Mouse (Mus musculus): ENCODE data around the gene Gm5127. TPM values are rescaled to one million over a fixed set of nuclear protein-coding genes. Genes with fewer than 3 reads are reported as not detected.

Gm5127 gene
- not detected for polyA plus RNA-seq (2012; fragmentation: generic; extraction: Trizol)

DNA sequence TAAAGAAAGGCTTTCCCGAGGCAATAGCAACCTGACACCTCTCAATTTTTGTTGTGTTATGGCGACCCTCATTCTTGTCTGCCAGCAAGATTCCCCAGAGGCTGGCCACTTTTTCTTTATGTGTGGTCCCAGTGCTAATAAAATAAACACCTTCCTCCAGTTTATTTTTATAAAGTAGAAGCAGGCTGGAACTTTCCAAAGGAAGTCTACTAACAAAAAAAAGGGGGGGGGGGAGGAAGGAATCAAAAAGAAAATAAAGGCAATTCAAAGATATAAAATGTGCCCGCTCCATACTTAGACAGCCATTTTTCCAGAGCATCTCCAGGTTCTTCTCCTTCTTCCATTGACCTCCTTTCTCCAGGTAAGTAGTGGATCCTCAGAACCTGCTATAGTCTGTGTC lies at the start of gene Gm5127:
Gene Gm5127, plus strand, starts transcription at position 301 of the 400 bp plus-strand sequence.
- H3K4me3 ChIP-seq: no peak within 1 kb of the TSS
- H3K36me3 ChIP-seq (ENCODE audit: control insufficient read depth, insufficient read depth): no peaks in the 10 kb centered on the region
- no peaks in the 10 kb centered on the region for H3K79me2 ChIP-seq (ENCODE audit: control insufficient read depth, insufficient read depth)
- no peaks in the 10 kb centered on the region for H3K27me3 ChIP-seq (ENCODE audit: control insufficient read depth, insufficient read depth, insufficient read length)
- no peak within 1 kb of the TSS for H3ac ChIP-seq (ENCODE audit: control insufficient read depth, insufficient read length)
- TF ChIP-seq E2F4 (IDR thresholded peaks at IDR 0.05; ENCODE audit: insufficient read depth): no peak
- TF ChIP-seq REST (IDR thresholded peaks at IDR 0.05; ENCODE audit: insufficient read depth, insufficient read length): no peak
- TF ChIP-seq MYOG (IDR thresholded peaks at IDR 0.05; ENCODE audit: control insufficient read depth in 1 of 3, insufficient read depth in 1 of 3, insufficient read length in 2 of 3, low read depth in 2 of 3): no peak
- TF ChIP-seq SRF (IDR thresholded peaks at IDR 0.05; ENCODE audit: control insufficient read depth, insufficient read length, low read depth): no peak
- no peak for TF ChIP-seq USF1 (IDR thresholded peaks at IDR 0.05; ENCODE audit: low read depth)
- TF ChIP-seq MAX (IDR thresholded peaks at IDR 0.05; ENCODE audit: low read depth): no peak
- no peak for TF ChIP-seq TCF3 (IDR thresholded peaks at IDR 0.05; ENCODE audit: insufficient read length, low read depth)
- TF ChIP-seq POLR2A (IDR thresholded peaks at IDR 0.05; ENCODE audit: insufficient read length, low read depth): no peak
- no peak for TF ChIP-seq POLR2AphosphoS2 (IDR thresholded peaks at IDR 0.05; ENCODE audit: insufficient read length, low read depth)
- TF ChIP-seq MYOD1 (IDR thresholded peaks at IDR 0.05; ENCODE audit: control insufficient read depth in 1 of 3, insufficient read length in 2 of 3, low read depth in 2 of 3): no peak
- no peak for TF ChIP-seq CEBPB (IDR thresholded peaks at IDR 0.05; ENCODE audit: insufficient read depth, poor library complexity, severe bottlenecking)
- no peak for TF ChIP-seq TCF12 (IDR thresholded peaks at IDR 0.05; ENCODE audit: insufficient read depth, poor library complexity, severe bottlenecking)
- no peak within 1 kb of the TSS for H3K4me2 ChIP-seq (ENCODE audit: low read depth)

DNA sequence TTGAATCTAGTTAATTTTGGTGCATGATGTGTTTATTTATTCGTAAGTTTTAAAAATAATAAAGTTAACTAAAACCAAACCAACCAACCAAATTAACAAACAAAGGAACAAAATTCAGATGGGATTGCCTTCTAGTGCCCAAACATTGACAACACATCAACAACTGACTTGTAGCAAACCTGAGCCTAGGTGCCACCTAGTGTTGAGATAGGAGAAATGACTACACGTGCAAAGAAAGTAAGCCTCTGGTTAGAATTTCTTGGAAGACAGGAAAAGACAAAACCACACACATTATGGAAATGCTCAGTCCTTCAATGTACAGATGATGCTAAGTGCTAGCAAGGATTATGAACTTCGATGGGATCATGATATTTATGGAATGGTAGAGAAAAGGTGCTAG lies 46.6 kb upstream of the Gm5127 start:
- no peaks in the 10 kb centered on the region for H3K36me3 ChIP-seq (ENCODE audit: control insufficient read depth, insufficient read depth)
- no peak overlapping the region for H3K4me3 ChIP-seq
- TF ChIP-seq USF1 (IDR thresholded peaks at IDR 0.05; ENCODE audit: low read depth): no peak
- no peak for TF ChIP-seq REST (IDR thresholded peaks at IDR 0.05; ENCODE audit: insufficient read depth, insufficient read length)
- no peak for TF ChIP-seq TCF3 (IDR thresholded peaks at IDR 0.05; ENCODE audit: insufficient read length, low read depth)
- TF ChIP-seq MAX (IDR thresholded peaks at IDR 0.05; ENCODE audit: low read depth): no peak
- TF ChIP-seq E2F4 (IDR thresholded peaks at IDR 0.05; ENCODE audit: insufficient read depth): no peak
- H3K4me2 ChIP-seq (ENCODE audit: low read depth): no peak overlapping the region
- no peaks in the 10 kb centered on the region for H3K79me2 ChIP-seq (ENCODE audit: control insufficient read depth, insufficient read depth)
- H3K27me3 ChIP-seq (ENCODE audit: control insufficient read depth, insufficient read depth, insufficient read length): no peaks in the 10 kb centered on the region
- H3ac ChIP-seq (ENCODE audit: control insufficient read depth, insufficient read length): no peak overlapping the region

DNA sequence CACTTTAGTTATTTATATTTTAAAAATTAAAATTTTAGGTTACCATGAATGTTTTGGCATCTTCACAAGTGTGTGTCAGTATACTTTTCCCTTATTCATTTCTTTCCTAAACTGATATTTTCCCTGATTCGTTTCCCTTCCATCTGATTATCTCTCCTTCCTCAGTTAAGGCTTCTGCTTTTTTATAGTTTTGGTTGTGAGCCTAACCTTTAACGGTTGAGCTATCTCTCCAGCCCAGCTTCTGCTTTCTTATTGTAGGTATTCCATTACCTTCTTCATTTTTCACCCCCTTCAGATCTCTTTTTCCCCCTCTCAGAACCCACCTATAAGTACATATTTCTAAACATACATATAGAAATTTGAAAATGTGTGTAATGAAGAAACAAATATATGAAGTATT lies 27.5 kb upstream of the Gm5127 start:
- H3K79me2 ChIP-seq (ENCODE audit: control insufficient read depth, insufficient read depth): no peaks in the 10 kb centered on the region
- no peak overlapping the region for H3K4me3 ChIP-seq
- H3ac ChIP-seq (ENCODE audit: control insufficient read depth, insufficient read length): no peak overlapping the region
- H3K36me3 ChIP-seq (ENCODE audit: control insufficient read depth, insufficient read depth): no peaks in the 10 kb centered on the region
- no peaks in the 10 kb centered on the region for H3K27me3 ChIP-seq (ENCODE audit: control insufficient read depth, insufficient read depth, insufficient read length)
- H3K4me2 ChIP-seq (ENCODE audit: low read depth): no peak overlapping the region
- TF ChIP-seq CEBPB (IDR thresholded peaks at IDR 0.05; ENCODE audit: insufficient read depth, poor library complexity, severe bottlenecking): no peak
- TF ChIP-seq USF1 (IDR thresholded peaks at IDR 0.05; ENCODE audit: low read depth): no peak
- no peak for TF ChIP-seq E2F4 (IDR thresholded peaks at IDR 0.05; ENCODE audit: insufficient read depth)
- no peak for TF ChIP-seq TCF3 (IDR thresholded peaks at IDR 0.05; ENCODE audit: insufficient read length, low read depth)
- TF ChIP-seq TCF12 (IDR thresholded peaks at IDR 0.05; ENCODE audit: insufficient read depth, poor library complexity, severe bottlenecking): no peak
- no peak for TF ChIP-seq MAX (IDR thresholded peaks at IDR 0.05; ENCODE audit: low read depth)
- TF ChIP-seq MYOG (IDR thresholded peaks at IDR 0.05; ENCODE audit: control insufficient read depth in 1 of 3, insufficient read depth in 1 of 3, insufficient read length in 2 of 3, low read depth in 2 of 3): no peak
- no peak for TF ChIP-seq REST (IDR thresholded peaks at IDR 0.05; ENCODE audit: insufficient read depth, insufficient read length)
- no peak for TF ChIP-seq POLR2A (IDR thresholded peaks at IDR 0.05; ENCODE audit: insufficient read length, low read depth)
- TF ChIP-seq POLR2AphosphoS2 (IDR thresholded peaks at IDR 0.05; ENCODE audit: insufficient read length, low read depth): no peak
- TF ChIP-seq SRF (IDR thresholded peaks at IDR 0.05; ENCODE audit: control insufficient read depth, insufficient read length, low read depth): no peak
- no peak for TF ChIP-seq MYOD1 (IDR thresholded peaks at IDR 0.05; ENCODE audit: control insufficient read depth in 1 of 3, insufficient read length in 2 of 3, low read depth in 2 of 3)

DNA sequence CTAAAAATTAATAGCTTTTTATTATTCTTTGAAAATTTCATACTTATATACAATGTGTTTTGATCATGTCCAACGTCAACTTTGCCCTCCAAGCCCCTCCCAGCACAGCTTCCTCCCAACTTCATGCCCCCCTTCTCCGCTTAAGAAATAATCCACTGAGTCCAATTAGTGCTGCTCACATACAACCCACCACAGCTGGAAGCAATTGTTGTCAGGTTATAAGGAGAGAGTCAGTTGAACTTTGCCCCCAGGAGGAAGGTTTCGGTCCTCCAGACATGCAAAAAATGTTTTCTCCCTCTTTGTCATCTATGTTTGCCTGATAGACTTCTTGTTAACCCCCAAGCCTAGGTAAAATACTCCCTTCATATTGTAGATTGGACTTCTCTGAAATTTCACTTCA lies 4.0 kb upstream of the Gm5127 start:
- no peak overlapping the region for H3K4me2 ChIP-seq (ENCODE audit: low read depth)
- H3K4me3 ChIP-seq: no peak overlapping the region
- H3K79me2 ChIP-seq (ENCODE audit: control insufficient read depth, insufficient read depth): no peaks in the 10 kb centered on the region
- no peak overlapping the region for H3ac ChIP-seq (ENCODE audit: control insufficient read depth, insufficient read length)
- H3K27me3 ChIP-seq (ENCODE audit: control insufficient read depth, insufficient read depth, insufficient read length): no peaks in the 10 kb centered on the region
- TF ChIP-seq MAX (IDR thresholded peaks at IDR 0.05; ENCODE audit: low read depth) (no peak), REST (IDR thresholded peaks at IDR 0.05; ENCODE audit: insufficient read depth, insufficient read length) (no peak), POLR2AphosphoS2 (IDR thresholded peaks at IDR 0.05; ENCODE audit: insufficient read length, low read depth) (no peak)
- no peaks in the 10 kb centered on the region for H3K36me3 ChIP-seq (ENCODE audit: control insufficient read depth, insufficient read depth)

DNA sequence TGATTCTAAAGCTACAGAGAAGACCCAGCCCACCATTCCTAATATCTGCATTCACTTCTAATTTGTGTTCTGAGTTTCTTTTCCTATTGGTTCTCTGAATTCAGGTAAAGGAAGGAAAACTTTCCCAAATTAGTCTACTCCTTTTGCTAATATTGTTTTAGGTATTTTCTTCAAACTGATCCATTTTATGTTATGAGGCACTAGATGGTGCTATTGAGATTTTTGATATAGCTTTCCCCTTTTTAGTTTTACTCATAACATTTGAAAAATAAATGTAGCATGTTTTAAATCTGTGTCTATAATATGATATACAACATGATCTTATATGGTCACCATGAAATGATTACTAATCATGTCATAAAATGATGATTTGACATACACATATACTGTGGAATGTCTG lies 2.6 kb upstream of the Gm5127 start:
- no peak overlapping the region for H3K4me3 ChIP-seq
- H3K4me2 ChIP-seq (ENCODE audit: low read depth): no peak overlapping the region
- no peaks in the 10 kb centered on the region for H3K27me3 ChIP-seq (ENCODE audit: control insufficient read depth, insufficient read depth, insufficient read length)
- no peaks in the 10 kb centered on the region for H3K79me2 ChIP-seq (ENCODE audit: control insufficient read depth, insufficient read depth)
- H3K36me3 ChIP-seq (ENCODE audit: control insufficient read depth, insufficient read depth): no peaks in the 10 kb centered on the region
- TF ChIP-seq USF1 (IDR thresholded peaks at IDR 0.05; ENCODE audit: low read depth): no peak
- TF ChIP-seq POLR2A (IDR thresholded peaks at IDR 0.05; ENCODE audit: insufficient read length, low read depth): no peak
- TF ChIP-seq SRF (IDR thresholded peaks at IDR 0.05; ENCODE audit: control insufficient read depth, insufficient read length, low read depth): no peak
- TF ChIP-seq TCF12 (IDR thresholded peaks at IDR 0.05; ENCODE audit: insufficient read depth, poor library complexity, severe bottlenecking): no peak
- no peak for TF ChIP-seq REST (IDR thresholded peaks at IDR 0.05; ENCODE audit: insufficient read depth, insufficient read length)
- TF ChIP-seq MYOD1 (IDR thresholded peaks at IDR 0.05; ENCODE audit: control insufficient read depth in 1 of 3, insufficient read length in 2 of 3, low read depth in 2 of 3): no peak
- TF ChIP-seq TCF3 (IDR thresholded peaks at IDR 0.05; ENCODE audit: insufficient read length, low read depth): no peak
- TF ChIP-seq MYOG (IDR thresholded peaks at IDR 0.05; ENCODE audit: control insufficient read depth in 1 of 3, insufficient read depth in 1 of 3, insufficient read length in 2 of 3, low read depth in 2 of 3): no peak
- TF ChIP-seq E2F4 (IDR thresholded peaks at IDR 0.05; ENCODE audit: insufficient read depth): no peak
- no peak for TF ChIP-seq MAX (IDR thresholded peaks at IDR 0.05; ENCODE audit: low read depth)
- no peak for TF ChIP-seq CEBPB (IDR thresholded peaks at IDR 0.05; ENCODE audit: insufficient read depth, poor library complexity, severe bottlenecking)
- TF ChIP-seq POLR2AphosphoS2 (IDR thresholded peaks at IDR 0.05; ENCODE audit: insufficient read length, low read depth): no peak
- no peak overlapping the region for H3ac ChIP-seq (ENCODE audit: control insufficient read depth, insufficient read length)
